ENCODE assay signal across 8 mouse cellular contexts in the genomic region with DNA sequence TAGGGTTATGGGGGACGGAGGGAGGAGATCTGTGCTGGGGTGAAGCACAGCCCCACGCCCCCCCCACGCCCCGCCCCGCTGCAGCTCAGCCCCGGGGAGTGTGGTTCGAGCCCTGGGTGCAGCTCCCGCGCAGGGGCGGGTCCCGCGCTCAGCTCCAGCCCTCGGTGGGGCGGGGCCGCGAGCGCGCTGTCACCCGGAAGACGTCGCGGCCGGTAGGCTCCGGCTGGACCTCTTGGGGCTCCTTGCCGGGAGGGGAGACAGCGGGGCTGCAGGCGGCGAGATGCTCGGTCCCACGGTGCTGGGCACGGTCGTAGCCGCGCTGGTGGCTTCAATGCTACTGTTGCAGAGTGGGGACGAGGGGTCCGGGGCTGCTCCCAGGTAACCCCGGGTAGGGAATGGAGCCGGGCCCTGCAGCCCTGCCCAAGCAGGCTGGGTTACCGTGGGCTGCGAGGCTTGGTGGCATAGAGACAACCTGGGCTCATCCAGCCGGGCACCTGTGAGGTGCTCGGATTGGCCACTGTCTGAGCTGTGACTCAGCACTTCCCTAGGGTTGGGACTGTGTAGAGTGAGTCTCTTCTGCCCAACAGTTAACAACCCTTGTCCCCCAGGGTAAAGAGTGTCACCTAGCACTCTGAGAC. TPM values are rescaled to one million over a fixed set of nuclear protein-coding genes. Genes with fewer than 3 reads are reported as not detected.
A peak's percentile ranks its signal among the peaks of the same experiment; 100 is the strongest.
DNase-seq lines count a peak whose midpoint lies in the region; ATAC-seq lines count a peak whose summit lies in the region.

TSS of gene Htatip2 (plus strand) at position 182 of the 638 bp plus-strand sequence.

- peak within 1 kb of the TSS; percentile 65 for H3K9ac ChIP-seq in embryonic facial prominence, embryonic 14.5 days (ENCODE audit: low read depth, low read length)
- H3K9ac ChIP-seq in heart, embryonic 11.5 days (ENCODE audit: low read depth, low read length), result peak within 1 kb of the TSS; percentile 76
- peak within 1 kb of the TSS; percentile 54 for H3K9ac ChIP-seq in kidney, embryonic 14.5 days (ENCODE audit: low read depth, low read length)
- H3K9ac ChIP-seq in liver, embryonic 16.5 days (ENCODE audit: low read depth, low read length), result peak within 1 kb of the TSS; percentile 94
- peak within 1 kb of the TSS; percentile 52 for H3K9ac ChIP-seq in neural tube, embryonic 14.5 days (replicated peaks; ENCODE audit: low read depth, low read length)

- ATAC-seq in embryonic facial prominence, embryonic 14.5 days (ENCODE audit: low read depth), result peak; percentile 74
- ATAC-seq in heart, embryonic 11.5 days (replicated peaks; ENCODE audit: insufficient number of reproducible peaks, low FRiP score, low TSS enrichment), result peak; percentile 79
- peak; percentile 70 for ATAC-seq in kidney, embryonic 14.5 days (ENCODE audit: low FRiP score, low TSS enrichment)
- peak; percentile 86 for ATAC-seq in liver, embryonic 16.5 days (ENCODE audit: low read depth)
- peak; percentile 62 for ATAC-seq in neural tube, embryonic 14.5 days (ENCODE audit: low read depth)

- no peaks in the 10 kb centered on the region for H3K4me1 ChIP-seq in embryonic facial prominence, embryonic 14.5 days (ENCODE audit: control insufficient read depth, insufficient read depth, low read length)
- H3K4me1 ChIP-seq in heart, embryonic 11.5 days (ENCODE audit: control insufficient read depth, insufficient read depth, low read length), result 0 out of 2 replicates have a peak, but pooled peaks cover 4% of the 10 kb centered on the region
- 0 out of 2 replicates have a peak, but pooled peaks cover 2% of the 10 kb centered on the region for H3K4me1 ChIP-seq in kidney, embryonic 14.5 days (ENCODE audit: control insufficient read depth, insufficient read depth, low read length)
- peaks cover 44% of the 10 kb centered on the region for H3K4me1 ChIP-seq in liver, embryonic 16.5 days (ENCODE audit: control insufficient read depth, low read depth, low read length)
- peaks cover 5% of the 10 kb centered on the region; the same call in 1 of the 2 replicates for H3K4me1 ChIP-seq in neural tube, embryonic 14.5 days (ENCODE audit: control insufficient read depth, insufficient read depth, low read length)

- 4% methylated on average over 21 of the region's 42 CpGs for WGBS in embryonic facial prominence, embryonic 14.5 days
- WGBS in heart, embryonic 11.5 days (ENCODE audit: insufficient replicate concordance), result 2% methylated on average over 41 of the region's 42 CpGs
- WGBS in kidney, embryonic 14.5 days, result 5% methylated on average over 25 of the region's 42 CpGs
- WGBS in liver, embryonic 16.5 days (ENCODE audit: insufficient replicate concordance), result under 1% methylated on average over 42 of the region's 42 CpGs
- WGBS in neural tube, embryonic 14.5 days, result 4% methylated on average over 38 of the region's 42 CpGs

- H3K4me3 ChIP-seq in embryonic facial prominence, embryonic 14.5 days (ENCODE audit: low read depth, low read length), result peak within 1 kb of the TSS; percentile 56
- H3K4me3 ChIP-seq in heart, embryonic 11.5 days (ENCODE audit: low read depth, low read length), result peak within 1 kb of the TSS; percentile 64
- peak within 1 kb of the TSS; percentile 48 for H3K4me3 ChIP-seq in kidney, embryonic 14.5 days (ENCODE audit: low read length)
- H3K4me3 ChIP-seq in liver, embryonic 16.5 days (ENCODE audit: low read depth, low read length), result peak within 1 kb of the TSS; percentile 85
- H3K4me3 ChIP-seq in neural tube, embryonic 14.5 days (ENCODE audit: low read depth, low read length), result peak within 1 kb of the TSS; percentile 40

- H3K9me3 ChIP-seq in embryonic facial prominence, embryonic 14.5 days (ENCODE audit: control insufficient read depth, low read length), result peaks cover 7% of the 10 kb centered on the region; the same call in 1 of the 2 replicates
- no peaks in the 10 kb centered on the region for H3K9me3 ChIP-seq in heart, embryonic 11.5 days (replicated peaks; ENCODE audit: control insufficient read depth, low read length)
- H3K9me3 ChIP-seq in kidney, embryonic 14.5 days (ENCODE audit: control insufficient read depth, low read length), result peaks cover 5% of the 10 kb centered on the region; the same call in 1 of the 2 replicates
- H3K9me3 ChIP-seq in liver, embryonic 16.5 days (replicated peaks; ENCODE audit: control insufficient read depth, low read length), result no peaks in the 10 kb centered on the region
- H3K9me3 ChIP-seq in neural tube, embryonic 14.5 days (ENCODE audit: control insufficient read depth, low read length), result peaks cover 4% of the 10 kb centered on the region; the same call in 1 of the 2 replicates

- peaks cover 6% of the 10 kb centered on the region; the same call in 1 of the 2 replicates for H3K27me3 ChIP-seq in embryonic facial prominence, embryonic 14.5 days (replicated peaks; ENCODE audit: control insufficient read depth, insufficient read depth, low read length)
- peaks cover 9% of the 10 kb centered on the region for H3K27me3 ChIP-seq in heart, embryonic 11.5 days (ENCODE audit: control insufficient read depth, insufficient read depth, low read length)
- no peaks in the 10 kb centered on the region; the same call in 1 of the 2 replicates for H3K27me3 ChIP-seq in kidney, embryonic 14.5 days (ENCODE audit: control insufficient read depth, insufficient read depth, low read length)
- no peaks in the 10 kb centered on the region for H3K27me3 ChIP-seq in liver, embryonic 16.5 days (ENCODE audit: control insufficient read depth, insufficient read depth, low read depth, low read length)
- H3K27me3 ChIP-seq in neural tube, embryonic 14.5 days (ENCODE audit: control insufficient read depth, insufficient read depth, low read length), result peaks cover 32% of the 10 kb centered on the region

- DNase-seq in urinary bladder, adult 18-20 months (ENCODE audit: low spot score in 2 of 2), result peak; percentile 42 to 56
- no peak for DNase-seq in urinary bladder, postnatal 4 days (ENCODE audit: low spot score in 2 of 2)
- peak; percentile 29 for DNase-seq in embryonic facial prominence, embryonic 14.5 days (ENCODE audit: low spot score)
- DNase-seq in thymus, postnatal 10 days (ENCODE audit: low spot score in 2 of 2), result peak; percentile 60 to 65

- no peak within 1 kb of the TSS for H3K27ac ChIP-seq in embryonic facial prominence, embryonic 14.5 days (replicated peaks; ENCODE audit: low read depth, low read length)
- peak within 1 kb of the TSS; percentile 54 for H3K27ac ChIP-seq in heart, embryonic 11.5 days (ENCODE audit: low read depth, low read length)
- H3K27ac ChIP-seq in kidney, embryonic 14.5 days (ENCODE audit: low read depth, low read length), result no peak within 1 kb of the TSS
- H3K27ac ChIP-seq in liver, embryonic 16.5 days (ENCODE audit: low read length), result peak within 1 kb of the TSS; percentile 96
- no peak within 1 kb of the TSS for H3K27ac ChIP-seq in neural tube, embryonic 14.5 days (ENCODE audit: low read depth, low read length)

- peak within 1 kb of the TSS; percentile 87 for H3K4me2 ChIP-seq in embryonic facial prominence, embryonic 14.5 days (ENCODE audit: low read depth, low read length)
- H3K4me2 ChIP-seq in heart, embryonic 11.5 days, result peak within 1 kb of the TSS; percentile 74
- peak within 1 kb of the TSS; percentile 70 for H3K4me2 ChIP-seq in kidney, embryonic 14.5 days (replicated peaks; ENCODE audit: low read depth, low read length)
- H3K4me2 ChIP-seq in liver, embryonic 16.5 days (ENCODE audit: low read depth, low read length), result peak within 1 kb of the TSS; percentile 85
- peak within 1 kb of the TSS; percentile 71 for H3K4me2 ChIP-seq in neural tube, embryonic 14.5 days (ENCODE audit: low read depth, low read length)

- H3K36me3 ChIP-seq in embryonic facial prominence, embryonic 14.5 days (ENCODE audit: control insufficient read depth, insufficient read depth, low read length), result no peaks in the 10 kb centered on the region
- H3K36me3 ChIP-seq in heart, embryonic 11.5 days (ENCODE audit: control insufficient read depth, insufficient read depth, low read length), result no peaks in the 10 kb centered on the region
- no peaks in the 10 kb centered on the region for H3K36me3 ChIP-seq in kidney, embryonic 14.5 days (ENCODE audit: control insufficient read depth, insufficient read depth, low read length)
- H3K36me3 ChIP-seq in liver, embryonic 16.5 days (ENCODE audit: control insufficient read depth, insufficient read depth), result no peaks in the 10 kb centered on the region; the same call in 1 of the 2 replicates
- H3K36me3 ChIP-seq in neural tube, embryonic 14.5 days (ENCODE audit: control insufficient read depth, insufficient read depth, low read length), result no peaks in the 10 kb centered on the region

RNA-seq across cellular contexts. Expression of gene Htatip2, which starts in this region (rescaled TPM):
- 10.5 TPM in 2 replicates for polyA plus RNA-seq in embryonic facial prominence, embryonic 14.5 days (2014; fragmentation: Nextera tagmentation; extraction: Ambion mirVana)
- 14.5 and 17.0 TPM in 2 replicates for polyA plus RNA-seq in heart, embryonic 11.5 days (2014; fragmentation: Nextera tagmentation; extraction: Ambion mirVana)
- 6.5 and 6.8 TPM in 2 replicates for polyA plus RNA-seq in kidney, embryonic 14.5 days (2014; fragmentation: Nextera tagmentation; extraction: Ambion mirVana)
- 31.9 and 32.0 TPM in 2 replicates for polyA plus RNA-seq in liver, embryonic 16.5 days (2015; fragmentation: Nextera tagmentation; extraction: Ambion mirVana)
- 2.7 and 3.8 TPM in 2 replicates for polyA plus RNA-seq in neural tube, embryonic 14.5 days (2014; fragmentation: Nextera tagmentation; extraction: Ambion mirVana)

Comparison
In these comparisons a context has a peak if more than half of its experiments do, and no peak if none do; other contexts are left out.
1. DNase-seq: peak in urinary bladder, adult 18-20 months (2 of 2), embryonic facial prominence, embryonic 14.5 days (single experiment) and thymus, postnatal 10 days (2 of 2); none in urinary bladder, postnatal 4 days (0 of 2).
2. H3K27ac ChIP-seq: peak in heart, embryonic 11.5 days (single experiment) and liver, embryonic 16.5 days (single experiment); none in embryonic facial prominence, embryonic 14.5 days (single experiment), kidney, embryonic 14.5 days (single experiment) and neural tube, embryonic 14.5 days (single experiment).
3. Peak in every context shown above with its lines, with median percentiles within 50 percentile points of each other: ATAC-seq, H3K4me2 ChIP-seq, H3K4me3 ChIP-seq and H3K9ac ChIP-seq.